Mouse (Mus musculus): Measurements from ENCODE around the gene Nid1.

GRCm38 (mm10) chr13:13481033-13481432 is 43.7 kb downstream of the Nid1 start:
- TF ChIP-seq POLR2A (IDR thresholded peaks at IDR 0.05; ENCODE audit: low read depth, low read length) (no peak), CTCF (IDR thresholded peaks at IDR 0.05; ENCODE audit: extremely low read depth, insufficient read depth, insufficient read length, insufficient replicate concordance) (no peak)

Measured in spleen, adult 2 months (tissue).